Mouse (Mus musculus): ENCODE results near the gene Sash3.

DNA sequence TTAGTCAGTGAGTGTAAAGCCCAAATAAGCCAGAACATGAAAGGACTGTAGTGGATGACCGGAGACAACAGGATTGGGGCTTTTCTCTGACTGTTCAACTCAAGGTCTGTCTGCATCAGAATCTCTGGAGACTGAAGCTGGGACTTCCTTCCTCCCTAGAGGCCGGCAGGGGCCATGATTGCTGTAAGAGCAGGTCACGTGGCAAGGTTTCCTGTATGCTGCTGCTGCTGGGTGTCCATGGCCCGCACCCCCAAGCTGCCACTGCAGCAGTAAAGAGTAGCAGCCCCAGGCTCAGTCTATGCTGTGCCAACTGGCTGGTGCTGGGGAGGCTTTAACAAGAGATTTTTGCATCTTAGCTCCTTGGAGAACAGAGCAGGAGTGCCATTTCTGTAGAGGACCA is at the start of gene Sash3:
- TF ChIP-seq POLR2A (IDR thresholded peaks at IDR 0.05; ENCODE audit: borderline replicate concordance, extremely low read depth, low read depth, low read length) (no peak), CTCF (IDR thresholded peaks at IDR 0.05; ENCODE audit: insufficient read depth, low read length) (no peak)

All from lung, adult 2 months (tissue).